Mouse (Mus musculus): ENCODE results near the gene Gm21083. TPM values are rescaled to one million over a fixed set of nuclear protein-coding genes. Genes with fewer than 3 reads are reported as not detected.
"Not testable (repeated sequence)": the region's sequence is repeated elsewhere in the genome, so short reads cannot be mapped to it uniquely, and the experiment has no call there.

Gene Gm21083
- total RNA-seq, 2 experiments from 2014 or later = not detected

- DNase-seq; intact Hi-C loops (cut with DNase I; ENCODE audit: low total_unique reads): not testable (repeated sequence)
These were observed 33.6 kb downstream of the Gm21083 start for GRCm38 (mm10) chr5:15610695-15611094.

GRCm38 (mm10) chr5:15616195-15616594 lies 39.1 kb downstream of the Gm21083 start:
- DNase-seq; intact Hi-C loops (cut with DNase I; ENCODE audit: low total_unique reads): not testable (repeated sequence)

- DNase-seq; intact Hi-C loops (cut with DNase I; ENCODE audit: low total_unique reads): not testable (repeated sequence)
These were observed 41.6 kb downstream of the Gm21083 start, which contains the start of gene Speer4d for GRCm38 (mm10) chr5:15618764-15619163. Gene Speer4d, plus strand, starts transcription at chr5:15619064.

- intact Hi-C loops (cut with DNase I; ENCODE audit: low total_unique reads); DNase-seq: not testable (repeated sequence)
These were observed 51.0 kb downstream of the Gm21083 start for GRCm38 (mm10) chr5:15628136-15628535.

GRCm38 (mm10) chr5:15630068-15630467 lies 52.9 kb downstream of the Gm21083 start:
- DNase-seq; intact Hi-C loops (cut with DNase I; ENCODE audit: low total_unique reads): not testable (repeated sequence)

Other genes with a start within 250 kb of the Gm21083 start
- gene Gm21149, start 100.8 kb upstream of the Gm21083 start, total RNA-seq (2021) = not detected
- gene Gm21190, start 48.1 kb upstream of the Gm21083 start, total RNA-seq (2021) = not detected
- gene Speer4d, start 41.7 kb downstream of the Gm21083 start, total RNA-seq (2021) = not detected
- gene 4930572O03Rik, start 79.7 kb downstream of the Gm21083 start, total RNA-seq (2021) = not detected
- not detected for gene Speer4c, start 136.9 kb downstream of the Gm21083 start, total RNA-seq (2021)

Data from gastrocnemius, postnatal 14 days (tissue).